In the genomic region with DNA sequence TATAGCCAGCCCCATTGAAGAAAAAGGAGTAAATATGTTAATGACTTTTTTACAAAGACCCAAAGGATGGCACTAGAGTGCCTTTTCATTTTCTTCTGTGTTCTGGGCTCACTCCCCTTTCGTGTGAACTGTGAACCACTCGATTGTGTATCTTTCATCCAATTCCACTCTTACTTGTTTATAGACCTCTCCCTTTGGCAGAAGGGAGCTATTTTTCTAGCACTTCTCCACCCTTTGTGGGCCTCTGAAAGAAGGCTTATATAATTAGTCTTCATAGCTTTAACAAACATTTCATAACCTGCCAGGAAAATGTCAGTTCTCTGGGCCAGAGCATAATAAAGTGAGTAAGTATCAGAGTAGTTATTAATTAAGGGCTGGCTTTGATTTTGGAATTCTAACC, we compare ENCODE assay signal across 28 mouse cellular contexts.
DNase-seq lines count a peak whose midpoint lies in the region; ATAC-seq and TF ChIP-seq lines count a peak whose summit lies in the region.
"Had no signal": no experiment of that assay in that cellular context is flagged by ENCODE, and none has a peak within 500 bp of the region (broad histone marks: within the 10 kb centered on the region; RNA-seq: fewer than 3 reads in every experiment).

No protein-coding gene starts in this region.

- 35% methylated on average over 2 of the region's 2 CpGs for WGBS in hindbrain, embryonic 14.5 days
- 36% methylated on average over 2 of the region's 2 CpGs for WGBS in hindbrain, postnatal 0 days
- 18% methylated on average over 2 of the region's 2 CpGs for WGBS in lung, adult 2 months
- 11% methylated on average over 2 of the region's 2 CpGs for WGBS in forebrain, embryonic 15.5 days

- no peaks in the 10 kb centered on the region for H3K9me3 ChIP-seq in hindbrain, embryonic 14.5 days (ENCODE audit: control insufficient read depth, low read length)
- H3K9me3 ChIP-seq in hindbrain, postnatal 0 days (ENCODE audit: low read length) = no peaks in the 10 kb centered on the region
- no peaks in the 10 kb centered on the region for H3K9me3 ChIP-seq in forebrain, embryonic 15.5 days
- H3K9me3 ChIP-seq: heart, embryonic 10.5 days; heart, embryonic 15.5 days; kidney, embryonic 15.5 days; limb, embryonic 13.5 days; stomach, embryonic 15.5 days had no signal

- H3K4me2 ChIP-seq in hindbrain, embryonic 14.5 days (replicated peaks) = no peak overlapping the region
- no peak overlapping the region for H3K4me2 ChIP-seq in hindbrain, postnatal 0 days (ENCODE audit: low read depth, low read length)
- no peak overlapping the region for H3K4me2 ChIP-seq in forebrain, embryonic 15.5 days (replicated peaks)
- H3K4me2 ChIP-seq: heart, embryonic 15.5 days; kidney, embryonic 15.5 days; limb, embryonic 13.5 days; liver, embryonic 11.5 days; stomach, embryonic 15.5 days had no signal

- no peak for TF ChIP-seq POLR2A in lung, adult 2 months (IDR thresholded peaks at IDR 0.05; ENCODE audit: borderline replicate concordance, extremely low read depth, low read depth, low read length)
- TF ChIP-seq POLR2A in brain, embryonic 14.5 days (IDR thresholded peaks at IDR 0.05; ENCODE audit: borderline replicate concordance, extremely low read depth, insufficient read depth, insufficient read length, poor library complexity, severe bottlenecking) = no peak

- no peak for ATAC-seq in hindbrain, embryonic 14.5 days (ENCODE audit: low FRiP score)
- no peak for ATAC-seq in hindbrain, postnatal 0 days
- peak; percentile 91 for ATAC-seq in forebrain, embryonic 15.5 days (replicated peaks)
- ATAC-seq: inflammation-experienced regulatory T-cells, adult 6 months had no signal

- no peaks in the 10 kb centered on the region for H3K4me1 ChIP-seq in hindbrain, embryonic 14.5 days (replicated peaks; ENCODE audit: control insufficient read depth, insufficient read depth, low read length)
- no peaks in the 10 kb centered on the region for H3K4me1 ChIP-seq in hindbrain, postnatal 0 days (ENCODE audit: insufficient read depth, low read length)
- H3K4me1 ChIP-seq in lung, adult 2 months (ENCODE audit: control insufficient read depth, insufficient read depth, low read length) = no peaks in the 10 kb centered on the region; the same call in 1 of the 2 replicates
- peaks cover 8% of the 10 kb centered on the region for H3K4me1 ChIP-seq in forebrain, embryonic 15.5 days
- H3K4me1 ChIP-seq: heart, embryonic 10.5 days; kidney, embryonic 15.5 days; stomach, embryonic 15.5 days had no signal

- no peaks in the 10 kb centered on the region for H3K36me3 ChIP-seq in hindbrain, embryonic 14.5 days (replicated peaks; ENCODE audit: control insufficient read depth, insufficient read depth)
- H3K36me3 ChIP-seq in hindbrain, postnatal 0 days (ENCODE audit: insufficient read depth, low read length) = no peaks in the 10 kb centered on the region
- H3K36me3 ChIP-seq in forebrain, embryonic 15.5 days = no peaks in the 10 kb centered on the region
- H3K36me3 ChIP-seq: G1E; heart, embryonic 10.5 days; heart, embryonic 15.5 days; kidney, embryonic 15.5 days; limb, embryonic 13.5 days; stomach, embryonic 15.5 days had no signal

- no peaks in the 10 kb centered on the region for H3K27me3 ChIP-seq in hindbrain, embryonic 14.5 days (ENCODE audit: control insufficient read depth, insufficient read depth, low read length)
- no peaks in the 10 kb centered on the region for H3K27me3 ChIP-seq in hindbrain, postnatal 0 days (ENCODE audit: insufficient read depth, low read length)
- no peaks in the 10 kb centered on the region for H3K27me3 ChIP-seq in forebrain, embryonic 15.5 days
- H3K27me3 ChIP-seq: heart, embryonic 15.5 days; kidney, embryonic 15.5 days; limb, embryonic 13.5 days; stomach, embryonic 15.5 days had no signal

- peak; percentile 28 for DNase-seq in hindbrain, embryonic 14.5 days (ENCODE audit: low spot score)
- no peak for DNase-seq in hindbrain, postnatal 0 days (ENCODE audit: low spot score)
- peak; percentile 3 for DNase-seq in lung, postnatal 36 days
- no peak for DNase-seq in lung, adult 2 months
- DNase-seq in brain, embryonic 14.5 days (ENCODE audit: low read depth) = peak; percentile 90
- DNase-seq in right cerebral cortex, adult 18-20 months = no peak
- DNase-seq in MN1 (ENCODE audit: low spot score) = no peak
- DNase-seq: adrenal gland, postnatal 14 days; cerebellum, adult 18-20 months; cerebellum, postnatal 10 days; gastrocnemius, postnatal 14 days; heart, adult 11 months; kidney, adult 11 months; kidney, postnatal 25 days; retina, postnatal 1 day; right cerebral cortex, postnatal 25 days; thymus, postnatal 14 days had no signal

- no peak overlapping the region for H3K27ac ChIP-seq in hindbrain, embryonic 14.5 days
- no peak overlapping the region for H3K27ac ChIP-seq in hindbrain, postnatal 0 days
- H3K27ac ChIP-seq in forebrain, embryonic 15.5 days (replicated peaks) = no peak overlapping the region; the same call in 1 of the 2 replicates
- H3K27ac ChIP-seq: heart, embryonic 10.5 days; heart, embryonic 15.5 days; kidney, embryonic 15.5 days; limb, embryonic 13.5 days; macrophage; stomach, embryonic 15.5 days had no signal

- TF ChIP-seq CTCF in hindbrain, postnatal 0 days (IDR thresholded peaks at IDR 0.05; ENCODE audit: low read depth) = no peak
- TF ChIP-seq CTCF in lung, adult 2 months (IDR thresholded peaks at IDR 0.05; ENCODE audit: insufficient read depth, low read length) = no peak
- TF ChIP-seq CTCF in brain, embryonic 14.5 days (IDR thresholded peaks at IDR 0.05; ENCODE audit: borderline replicate concordance, extremely low read depth, insufficient read depth, insufficient read length) = no peak

- no peak overlapping the region for H3K4me3 ChIP-seq in hindbrain, embryonic 14.5 days (replicated peaks; ENCODE audit: low read length)
- H3K4me3 ChIP-seq in hindbrain, postnatal 0 days (ENCODE audit: low read length) = no peak overlapping the region
- H3K4me3 ChIP-seq in lung, adult 2 months (replicated peaks; ENCODE audit: extremely low read depth, low read depth, low read length) = no peak overlapping the region
- H3K4me3 ChIP-seq in forebrain, embryonic 15.5 days = no peak overlapping the region
- H3K4me3 ChIP-seq: erythroblast, embryonic 14.5 days; heart, embryonic 10.5 days; heart, embryonic 15.5 days; kidney, embryonic 15.5 days; limb, embryonic 13.5 days; stomach, embryonic 15.5 days had no signal

- H3K9ac ChIP-seq in hindbrain, embryonic 14.5 days = no peak overlapping the region
- no peak overlapping the region for H3K9ac ChIP-seq in hindbrain, postnatal 0 days (replicated peaks; ENCODE audit: low read length)
- no peak overlapping the region for H3K9ac ChIP-seq in forebrain, embryonic 15.5 days (replicated peaks)
- H3K9ac ChIP-seq: heart, embryonic 15.5 days; kidney, embryonic 15.5 days; limb, embryonic 13.5 days; stomach, embryonic 15.5 days had no signal

Comparison
In these comparisons a context has a peak if more than half of its experiments do, and no peak if none do; other contexts are left out.
1. DNase-seq: peak in hindbrain, embryonic 14.5 days (single experiment), lung, postnatal 36 days (single experiment) and brain, embryonic 14.5 days (single experiment); none in hindbrain, postnatal 0 days (single experiment), lung, adult 2 months (single experiment), right cerebral cortex, adult 18-20 months (single experiment) and MN1 (single experiment).